Mouse (Mus musculus) adrenal gland, postnatal 25 days (tissue): ENCODE measurements around the gene Zmynd8. TPM values are rescaled to one million over a fixed set of nuclear protein-coding genes. Genes with fewer than 3 reads are reported as not detected.

ENCODE experiments used
- DNase-seq: peaks from one replicate; pipeline ENCODE4 v3.0.0; 2021; ENCODE audit warnings: mixed read lengths
- total RNA-seq: library from RNA; stranded (reverse); gene quantifications from 2 replicates; pipeline ENCODE4 v1.2.3, GENCODE M21; 2021

Zmynd8 gene
- total RNA-seq, 1 experiment from 2014 or later, result 73.1 TPM

DNA sequence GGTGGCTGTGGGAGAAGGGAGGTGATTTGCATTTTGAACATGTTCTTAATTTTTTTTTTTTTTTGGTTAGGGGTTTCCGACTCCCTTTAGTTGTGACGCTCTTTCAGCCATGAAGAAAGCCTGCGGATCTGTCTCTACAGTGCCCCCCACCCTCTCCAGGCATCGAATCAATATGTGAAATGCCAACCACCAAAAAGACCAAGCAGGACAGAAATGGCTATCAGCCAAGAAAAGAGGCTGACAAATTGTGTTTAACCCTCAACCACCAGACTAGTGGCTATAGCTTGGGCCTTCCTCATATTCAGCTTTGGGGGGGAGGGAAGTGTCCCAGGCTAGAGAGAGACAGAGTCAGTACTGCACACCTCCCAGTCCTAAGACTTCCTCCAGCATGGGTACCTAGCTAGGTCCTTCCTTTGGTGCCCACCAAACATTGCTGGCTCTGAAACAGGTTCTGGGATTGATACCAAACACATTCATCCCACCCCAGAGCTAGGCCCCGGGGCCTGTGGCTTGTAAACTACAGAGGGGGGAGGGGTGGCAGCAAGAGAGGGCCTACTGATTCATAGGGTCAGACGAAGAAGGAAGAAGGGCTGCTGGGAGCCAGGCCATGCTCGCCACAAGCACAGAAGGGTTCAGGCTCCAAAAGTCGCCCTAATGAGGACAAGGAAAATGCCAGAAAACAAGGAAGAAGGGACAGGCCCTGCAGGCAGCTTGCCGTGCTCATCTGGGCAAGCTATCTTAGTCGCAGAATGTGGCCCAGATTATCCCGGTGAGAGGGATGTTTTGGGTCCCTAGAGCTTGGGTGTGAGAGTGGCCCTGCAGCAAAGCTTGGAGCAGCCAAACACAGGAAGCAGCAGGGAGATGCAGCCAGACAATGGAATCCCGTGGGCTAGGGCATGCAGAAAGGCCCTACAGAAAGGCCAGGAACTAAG lies 40.1 kb downstream of the Zmynd8 start:
- DNase-seq, result no peak

DNA sequence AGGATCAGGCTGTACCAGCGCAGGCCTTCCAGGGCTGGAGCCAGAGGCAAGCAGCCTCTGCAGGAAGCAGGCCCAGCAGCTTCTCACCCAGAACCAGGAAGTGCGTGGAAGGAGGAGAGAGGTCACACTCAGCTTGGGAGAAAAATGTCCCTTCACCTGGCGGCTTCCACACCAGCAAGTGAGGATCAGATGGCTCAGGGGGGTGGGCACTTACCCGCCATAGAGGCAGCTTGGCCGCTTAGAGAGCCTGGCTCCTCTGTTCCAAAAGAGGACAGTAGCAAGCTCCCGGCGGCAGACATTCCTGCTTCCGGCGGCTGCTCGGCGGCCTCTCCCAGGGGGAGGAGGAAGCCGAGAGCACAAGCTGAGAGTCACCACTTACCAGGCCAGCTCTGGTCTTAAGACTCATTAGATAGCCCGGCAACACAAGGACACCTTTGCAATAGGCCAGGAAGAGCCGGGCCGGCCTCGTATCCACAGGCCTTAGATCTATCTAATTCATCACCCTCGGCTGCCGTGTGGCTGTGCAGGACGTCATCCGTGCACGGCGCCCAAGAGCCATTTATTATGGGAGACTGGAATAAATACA lies 40.9 kb downstream of the Zmynd8 start:
- DNase-seq, result peak; percentile 56

DNA sequence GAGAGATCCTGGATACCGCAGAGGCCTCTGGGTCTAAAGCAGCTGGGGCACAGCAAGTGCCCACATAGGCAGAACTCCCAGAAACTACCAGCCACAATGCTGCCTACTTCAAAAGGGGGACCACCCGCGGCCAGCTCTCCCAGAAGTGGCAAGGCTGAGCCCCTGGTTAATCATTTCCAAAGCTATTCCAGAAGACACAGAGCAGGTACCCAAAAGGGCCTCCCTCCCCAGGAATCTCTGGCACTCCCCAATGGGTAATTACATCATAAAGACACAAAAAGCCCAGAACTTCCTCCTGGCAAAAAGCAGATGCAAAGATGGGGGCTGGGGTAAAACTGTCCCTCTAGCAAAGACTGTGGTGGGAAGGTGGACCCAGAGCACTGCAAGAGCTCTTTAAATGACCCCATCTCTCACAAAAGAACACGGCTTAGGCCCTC lies 41.4 kb downstream of the Zmynd8 start:
- no peak for DNase-seq

DNA sequence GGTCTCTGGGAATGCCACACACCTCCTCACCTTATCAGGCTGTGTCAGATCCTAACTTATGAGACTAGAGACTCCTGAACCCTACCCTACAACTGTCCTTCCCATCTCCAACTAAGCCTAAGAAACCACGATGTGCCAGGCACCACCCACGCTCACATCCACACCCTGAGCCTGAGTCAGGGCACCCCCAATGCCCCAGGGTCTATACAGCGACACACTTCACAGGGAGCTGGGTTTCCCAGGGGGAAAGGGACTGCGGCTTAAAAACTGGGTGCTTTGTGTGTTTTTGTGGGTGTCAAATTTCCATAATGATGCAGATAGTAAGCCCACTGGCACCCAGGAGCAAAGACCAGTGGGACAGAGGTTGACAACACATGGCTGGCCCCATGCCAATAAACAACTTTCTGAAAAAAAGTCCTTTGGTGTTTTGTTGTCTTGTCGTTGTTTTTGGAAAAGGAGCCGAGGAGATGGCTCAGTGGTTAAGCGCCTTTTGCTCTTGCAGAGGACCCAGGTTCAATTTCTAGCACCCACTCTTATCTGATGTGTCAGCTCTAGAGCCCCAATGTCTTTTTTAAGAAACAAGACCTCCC lies 42.1 kb downstream of the Zmynd8 start:
- DNase-seq, result no peak

DNA sequence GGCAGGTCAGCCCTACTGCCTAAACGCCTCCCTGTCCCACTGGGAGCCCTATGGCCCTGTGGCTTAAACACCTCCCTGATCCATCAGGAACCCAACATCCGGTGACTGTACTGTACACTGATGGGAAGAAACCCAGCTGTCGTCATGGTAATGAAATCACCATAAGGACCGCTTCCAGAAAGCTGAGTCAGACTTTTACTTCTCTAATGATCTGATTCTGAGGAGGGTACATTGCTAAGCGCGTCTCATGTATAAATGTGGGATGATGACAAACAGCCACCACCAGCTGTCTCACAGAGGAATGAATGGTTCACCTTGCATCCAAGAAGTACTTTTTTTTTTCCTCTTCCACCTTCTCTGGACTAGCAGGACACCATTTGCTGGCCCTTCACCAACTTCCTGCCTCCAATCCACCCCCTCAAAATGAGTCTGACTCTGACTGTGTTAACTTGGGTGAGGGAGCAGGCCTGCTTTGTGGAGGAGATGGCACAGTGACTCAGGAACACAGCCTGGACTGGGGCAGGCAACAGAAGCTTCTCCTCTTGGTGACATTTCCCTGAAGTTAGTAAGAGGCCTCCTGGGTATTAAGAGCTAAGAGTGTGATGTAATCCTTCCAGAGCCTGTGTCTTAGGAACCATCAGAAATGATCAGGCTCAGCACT lies 43.0 kb downstream of the Zmynd8 start:
- DNase-seq, result no peak

DNA sequence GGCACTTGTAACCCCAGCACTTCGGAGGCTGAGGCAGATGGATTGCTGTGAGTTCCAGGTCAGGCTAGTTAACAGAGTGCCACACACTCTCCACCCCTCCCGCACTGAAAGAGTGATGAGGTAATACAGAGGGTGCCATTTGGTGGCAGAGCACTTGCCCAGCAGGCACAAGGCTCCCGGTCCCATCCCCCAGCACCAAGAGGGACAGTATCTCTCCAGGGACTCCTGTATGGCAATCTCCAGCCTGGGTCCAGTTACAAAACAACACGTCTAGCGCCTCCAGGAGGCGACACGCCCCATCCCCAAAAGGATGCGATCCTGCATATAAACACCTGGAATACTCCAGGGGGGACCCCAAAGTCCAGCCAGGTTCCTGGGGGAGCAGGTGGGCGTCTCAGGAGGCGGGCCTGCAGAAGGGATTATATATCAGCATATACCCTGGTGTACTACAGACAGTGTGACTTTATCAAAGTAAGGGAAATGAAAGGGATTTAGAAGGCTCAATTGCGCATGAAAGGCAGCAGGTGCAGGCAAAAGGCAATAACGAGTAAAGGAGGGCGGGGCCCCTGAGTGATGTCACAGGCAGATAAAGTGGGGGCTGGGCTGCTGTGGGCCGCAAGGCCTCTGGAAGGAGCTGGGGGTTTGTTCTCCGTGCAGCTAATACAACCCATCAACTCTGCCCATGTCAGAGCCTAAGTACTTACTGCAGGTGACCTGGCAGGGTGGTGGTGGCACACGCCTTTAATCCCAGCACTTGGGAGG lies 44.4 kb downstream of the Zmynd8 start:
- no peak for DNase-seq

DNA sequence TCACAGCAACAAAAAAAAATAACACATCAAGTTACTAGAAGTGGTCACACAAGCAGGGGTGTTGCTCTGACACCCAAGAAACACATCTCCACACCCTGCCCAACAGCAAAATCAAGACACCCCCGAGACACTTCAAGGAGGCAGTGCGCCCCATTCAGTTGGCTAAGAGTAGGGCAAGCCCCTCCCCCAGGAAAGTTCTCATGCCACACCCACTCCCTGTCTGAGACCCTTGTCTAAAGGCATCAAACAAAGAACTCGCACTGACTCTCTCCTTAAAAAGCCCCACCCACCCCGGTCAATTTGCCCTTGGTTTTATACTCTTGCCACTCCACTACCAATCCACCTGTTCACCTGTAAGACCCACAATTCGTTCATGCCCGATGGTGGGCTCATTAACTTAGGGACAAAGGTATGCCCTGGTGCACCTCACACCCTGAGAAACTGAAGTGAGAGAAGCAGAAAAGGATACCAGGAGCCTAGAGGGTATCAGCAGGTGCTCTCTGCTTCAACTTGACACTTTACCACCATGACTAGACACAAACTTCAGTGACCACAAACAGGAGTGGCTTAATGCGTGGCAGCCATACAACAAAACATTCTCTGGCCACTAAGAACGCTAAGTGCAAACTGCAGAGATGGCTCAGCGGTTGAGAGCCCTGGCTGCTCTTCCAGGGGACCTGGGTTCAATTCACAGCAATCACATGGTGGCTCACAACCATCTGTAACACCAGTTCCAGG lies 45.8 kb downstream of the Zmynd8 start:
- no peak for DNase-seq

DNA sequence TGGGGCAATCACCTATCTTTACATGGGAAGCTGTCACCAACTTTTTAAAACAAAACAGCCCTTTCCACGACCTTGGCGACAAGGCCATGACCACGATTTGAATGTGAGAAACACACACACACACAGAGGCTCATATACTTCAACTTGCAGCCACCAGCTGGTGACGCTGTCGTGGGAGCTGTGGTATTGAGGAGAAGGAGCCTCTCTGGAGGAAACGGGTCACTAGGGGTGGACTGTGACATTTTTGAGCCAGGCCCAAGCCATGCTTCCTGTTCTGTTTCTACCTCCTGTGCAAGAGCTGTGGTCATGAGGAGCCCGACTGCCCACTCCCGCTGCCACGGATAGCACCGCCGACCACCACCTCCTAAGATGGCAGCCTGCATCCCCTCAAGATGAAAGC lies 46.4 kb downstream of the Zmynd8 start:
- DNase-seq, result no peak

DNA sequence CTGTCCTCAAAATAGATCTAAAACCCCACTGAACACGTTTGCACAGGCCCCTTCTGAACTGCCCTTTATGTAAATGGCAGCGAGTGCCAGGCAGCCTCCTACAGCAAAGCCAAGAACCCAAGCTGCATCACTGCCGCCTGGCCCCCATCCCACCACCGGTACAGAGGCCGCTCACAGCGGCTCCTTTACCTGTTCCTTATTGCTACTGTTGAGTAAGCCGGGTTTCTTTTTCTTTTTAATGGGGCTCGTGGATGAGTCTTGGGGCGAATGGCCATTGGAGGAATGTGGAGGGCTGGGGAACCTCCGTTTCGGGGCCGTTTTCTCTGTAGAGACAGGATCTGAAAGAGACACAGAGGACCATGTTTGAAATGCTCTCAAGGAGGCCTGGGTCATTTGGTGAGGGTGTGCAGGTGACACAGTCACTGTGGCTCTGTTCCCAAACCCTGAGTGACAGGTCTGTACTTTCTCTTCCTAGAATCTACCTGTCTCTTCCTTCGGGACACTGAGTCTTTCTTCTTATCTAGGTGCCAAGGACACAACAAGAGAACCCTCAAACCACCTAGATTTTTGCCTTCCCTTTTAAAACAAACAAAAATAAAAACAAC lies 46.9 kb downstream of the Zmynd8 start:
- no peak for DNase-seq

DNA sequence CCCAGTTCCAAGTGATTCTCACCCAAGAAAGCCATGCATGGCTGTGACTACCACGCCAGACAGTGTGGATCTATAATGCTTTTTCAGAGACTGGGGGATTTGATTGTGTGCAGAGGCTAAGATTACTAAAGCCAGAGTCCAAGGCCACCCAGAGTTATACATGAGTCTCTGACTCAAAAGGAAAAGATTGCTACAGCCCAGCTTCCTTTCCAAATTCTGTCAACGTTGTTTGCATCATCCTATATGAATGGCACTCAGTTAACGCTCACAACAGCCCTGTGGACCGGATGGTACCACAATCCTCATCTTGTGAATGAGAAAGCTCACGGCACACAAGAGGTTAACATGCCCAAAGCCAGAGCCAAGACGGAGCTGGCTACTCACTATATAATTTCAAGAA lies 48.0 kb downstream of the Zmynd8 start:
- DNase-seq, result no peak

DNA sequence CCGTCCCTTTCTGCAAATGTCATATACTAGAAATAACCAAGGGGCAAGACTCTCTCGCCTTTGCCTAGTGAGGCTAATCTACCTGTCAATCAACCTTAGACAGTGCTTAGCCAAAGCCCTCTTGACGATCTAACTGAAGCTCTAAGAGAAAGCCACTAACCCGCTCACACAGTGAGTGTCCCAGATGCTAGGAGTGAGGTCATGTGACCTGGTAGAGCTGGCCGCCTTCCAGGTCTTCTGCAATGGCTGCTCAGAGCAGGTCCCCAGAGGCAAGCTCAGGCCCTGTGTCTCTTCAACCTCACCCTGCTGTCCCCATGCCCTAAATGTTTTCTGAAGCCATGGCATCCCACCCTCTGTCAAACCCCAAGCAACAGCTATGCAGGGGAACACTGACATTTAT lies 49.7 kb downstream of the Zmynd8 start:
- peak; percentile 88 for DNase-seq

DNA sequence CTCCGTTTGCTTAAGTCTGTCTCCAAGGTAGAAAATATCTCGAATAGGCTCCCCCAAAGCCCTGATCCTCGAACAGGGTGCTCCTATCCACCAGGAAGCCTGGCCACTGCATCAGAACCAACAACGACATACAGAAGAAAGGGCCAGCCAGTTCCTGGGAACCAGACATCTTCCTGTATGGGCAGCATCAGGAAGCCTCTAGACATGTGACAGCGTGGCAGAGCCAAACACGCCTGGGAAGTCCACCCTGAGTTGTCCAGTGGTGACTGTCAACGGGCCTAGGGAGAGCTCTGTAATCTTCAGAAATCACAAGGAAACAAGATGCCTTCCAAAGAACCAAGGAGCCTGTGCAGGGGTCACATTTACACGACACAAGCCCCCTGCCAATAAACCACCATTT lies 52.0 kb downstream of the Zmynd8 start:
- DNase-seq, result no peak

DNA sequence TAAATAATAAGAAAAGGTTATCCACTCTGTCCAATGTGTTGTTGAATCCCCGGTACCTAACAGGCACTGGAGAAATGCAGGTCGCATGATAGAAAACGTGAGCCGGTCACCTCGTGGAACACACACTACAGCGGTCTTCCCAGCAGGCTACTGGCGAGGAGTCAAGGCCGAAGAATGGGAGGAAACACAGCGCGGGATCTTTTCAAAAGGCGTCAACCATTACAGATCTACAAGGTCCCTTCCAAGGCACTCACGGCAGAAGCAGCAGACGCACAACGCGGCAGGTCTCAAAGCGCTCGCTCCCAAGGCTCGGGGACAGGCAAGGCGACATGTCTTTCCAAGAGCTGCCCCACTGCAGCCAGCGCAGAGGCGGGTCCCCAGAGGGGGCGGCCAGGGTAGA lies 53.3 kb downstream of the Zmynd8 start:
- peak; percentile 57 for DNase-seq

DNA sequence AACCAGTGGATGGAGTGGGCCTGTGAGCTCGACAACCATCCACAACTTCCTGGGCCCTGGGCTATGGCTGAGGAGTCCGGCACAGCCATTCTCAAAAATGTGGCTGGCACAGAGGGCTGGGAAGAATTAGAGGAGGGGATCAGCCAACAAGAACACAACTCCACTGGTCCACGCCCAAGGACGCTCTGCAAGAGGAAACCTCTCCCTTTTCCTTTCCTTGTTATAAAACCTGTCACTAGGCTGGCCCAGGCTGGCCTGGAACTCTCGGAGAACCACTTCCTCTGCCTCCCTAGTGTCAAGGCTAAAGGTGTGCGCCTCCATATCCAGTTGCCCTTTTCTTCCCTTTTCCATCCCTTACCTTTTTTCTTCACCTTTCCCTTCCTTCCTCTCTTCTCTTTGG lies 55.5 kb downstream of the Zmynd8 start:
- no peak for DNase-seq

DNA sequence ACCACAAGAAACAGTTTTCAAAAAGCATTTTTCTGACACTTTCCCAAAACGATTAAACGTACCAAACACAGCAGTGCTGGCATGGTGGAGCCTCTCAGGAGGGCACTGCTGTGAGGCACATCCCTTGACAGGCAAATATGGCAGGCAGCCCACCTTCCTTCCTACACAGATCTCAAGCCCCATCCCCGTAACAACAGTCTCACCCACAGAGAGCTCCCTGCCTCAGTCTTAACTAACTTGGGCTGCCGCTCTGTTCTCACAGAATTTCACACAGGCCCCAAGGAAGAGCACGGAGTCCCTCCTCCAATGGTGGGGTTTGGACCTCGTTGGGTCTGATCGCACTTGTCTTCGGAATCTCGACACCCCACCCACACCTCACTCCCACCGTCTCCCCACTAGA lies 56.6 kb downstream of the Zmynd8 start:
- no peak for DNase-seq

DNA sequence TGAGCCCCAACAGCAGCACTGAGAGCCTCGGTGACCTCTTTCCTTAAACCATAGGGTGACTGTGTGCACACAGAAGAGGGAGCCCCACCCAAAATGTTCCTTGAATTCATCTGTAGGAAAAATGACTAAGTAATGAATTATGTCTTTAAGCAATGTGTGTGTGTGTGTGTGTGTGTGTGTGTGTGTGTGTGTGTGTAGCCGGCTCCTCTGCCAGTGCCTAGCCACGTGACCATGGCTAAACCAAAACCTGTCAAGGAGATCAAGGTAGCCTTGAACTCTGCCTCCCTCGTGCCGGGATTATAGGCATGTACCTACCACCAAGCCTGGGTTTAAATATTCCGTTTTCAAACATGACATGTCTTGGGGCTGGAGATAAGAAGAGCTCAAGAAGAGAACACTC lies 57.0 kb downstream of the Zmynd8 start:
- DNase-seq, result no peak

DNA sequence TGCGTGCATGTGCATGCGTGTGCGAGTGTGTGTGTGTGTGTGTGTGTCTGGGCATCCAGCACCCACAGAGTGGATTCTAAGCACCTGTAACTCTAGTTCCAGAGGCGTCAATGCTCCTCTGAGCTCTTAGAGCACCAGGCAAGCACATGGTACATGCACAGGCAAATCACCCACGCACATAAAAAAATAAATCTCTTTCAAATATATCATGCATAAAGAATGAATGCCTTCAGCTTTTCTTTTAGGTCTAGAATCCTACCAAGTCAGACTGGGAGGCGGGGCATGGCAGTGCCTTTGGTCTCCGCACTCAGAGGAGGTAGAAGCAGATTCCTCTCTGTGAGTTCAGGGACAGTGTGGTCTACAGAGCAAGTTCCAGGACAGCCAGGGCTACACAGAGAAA lies 58.0 kb downstream of the Zmynd8 start:
- no peak for DNase-seq

DNA sequence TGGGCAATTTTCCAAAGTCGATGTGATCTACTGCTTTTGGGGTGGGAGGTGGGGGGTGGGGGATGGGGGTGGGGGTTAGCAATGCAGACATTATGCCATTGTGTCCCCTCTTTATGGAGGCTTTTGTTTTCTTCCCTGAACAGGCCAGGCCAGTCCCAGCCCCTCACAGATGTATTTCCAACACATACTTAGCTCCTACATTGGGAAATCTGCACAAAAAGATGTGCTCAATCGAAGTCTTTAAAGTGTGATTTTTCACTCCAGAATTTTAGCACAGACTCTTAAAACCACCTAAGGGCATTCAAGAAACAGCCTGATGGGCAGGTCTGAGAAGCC lies 59.5 kb downstream of the Zmynd8 start:
- DNase-seq, result no peak

DNA sequence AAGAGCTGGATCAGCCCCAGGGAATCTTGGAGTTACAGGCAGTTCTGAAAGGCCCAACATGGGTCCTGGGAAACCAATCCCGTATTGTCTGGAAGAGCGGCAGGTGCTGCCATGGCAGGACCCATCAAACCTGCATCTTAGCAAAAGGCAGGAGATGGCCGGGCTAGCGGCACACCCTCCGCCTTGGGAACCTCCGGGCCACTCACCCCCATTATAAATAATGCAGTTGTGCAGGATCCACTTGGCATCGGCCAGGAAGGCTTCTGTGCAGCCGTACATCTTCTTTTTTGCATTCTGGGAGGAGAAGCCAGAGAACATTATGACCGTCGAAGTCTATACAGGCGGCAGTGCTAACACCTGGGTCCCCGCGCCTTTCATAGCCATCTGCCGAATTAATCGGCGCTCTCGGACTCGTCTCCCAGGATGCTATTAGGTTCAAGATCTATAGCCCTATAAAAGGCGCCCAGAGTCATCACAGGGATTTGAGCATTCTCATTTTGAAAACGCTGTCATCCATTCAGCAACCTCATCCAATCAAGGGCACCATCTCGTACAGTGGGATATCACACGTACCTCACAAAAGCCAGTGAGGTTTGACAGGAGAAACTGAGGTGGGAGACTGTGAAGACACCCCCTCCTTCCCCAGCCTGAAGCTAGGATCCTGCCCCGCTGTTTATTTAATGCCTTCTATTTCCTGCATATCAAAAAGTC lies 60.1 kb downstream of the Zmynd8 start:
- DNase-seq, result no peak

DNA sequence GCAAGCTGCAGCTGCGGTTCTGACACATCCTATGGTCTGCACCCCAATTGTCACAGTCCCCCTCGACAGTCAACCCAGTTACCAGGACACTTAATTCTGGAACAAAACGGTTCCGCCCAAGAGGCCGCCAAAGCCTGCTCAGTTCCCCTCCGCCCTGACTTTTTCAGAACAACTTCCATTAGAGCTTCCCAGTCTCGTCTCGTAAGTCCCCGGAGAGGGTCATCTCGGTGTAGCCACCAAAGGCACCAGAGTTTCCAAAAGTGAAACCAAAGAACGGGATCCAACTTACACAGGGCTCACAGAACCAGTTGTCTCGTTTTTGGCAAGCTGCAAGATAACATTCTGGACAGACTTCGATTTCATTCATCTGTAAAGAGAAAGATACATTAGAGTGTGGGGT lies 64.2 kb downstream of the Zmynd8 start:
- DNase-seq, result no peak

DNA sequence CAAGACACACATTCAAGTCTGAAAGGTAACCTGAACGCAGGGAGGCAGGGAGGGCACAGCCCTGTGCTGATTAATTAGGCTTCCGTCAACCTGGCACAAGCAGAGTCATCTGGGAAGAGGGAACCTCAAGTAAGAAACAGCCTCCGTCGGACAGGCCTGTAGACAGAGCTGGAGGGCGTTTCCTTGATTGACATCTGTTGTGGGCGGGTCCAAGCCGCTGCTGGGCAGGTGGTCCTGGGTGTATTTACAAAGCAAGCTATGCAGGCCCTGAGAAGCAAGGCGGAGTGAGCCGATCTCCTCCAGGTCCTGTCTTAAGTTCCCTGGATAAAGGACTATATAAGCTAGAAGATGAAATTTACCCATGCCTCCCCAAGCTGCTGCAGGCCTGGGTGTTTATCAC lies 65.3 kb downstream of the Zmynd8 start:
- no peak for DNase-seq
